Mouse (Mus musculus) embryonic stem cell, embryonic (primary cell): ENCODE measurements around the gene Bnip1.

Experiments used
- CTCF ChIA-PET, 4 experiments: fragments of 300-600 bp in 2 of 4; fragments of 350-600 bp in 2 of 4; sonication (Branson Sonifier 250); formaldehyde crosslinking; loops; one replicate each; lab custom pipeline; 2022; ENCODE audit warnings: inconsistent platforms in 2 of 4; lab: Charles Lee
- POLR2A ChIA-PET, 4 experiments: fragments of 300-600 bp in 2 of 4; fragments of 350-600 bp in 2 of 4; sonication (Branson Sonifier 250); formaldehyde crosslinking; loops; one replicate each; lab custom pipeline; 2022; ENCODE audit warnings: antibody characterized with exemption in 4 of 4, inconsistent platforms in 1 of 4; lab: Charles Lee

Bnip1 gene

DNA sequence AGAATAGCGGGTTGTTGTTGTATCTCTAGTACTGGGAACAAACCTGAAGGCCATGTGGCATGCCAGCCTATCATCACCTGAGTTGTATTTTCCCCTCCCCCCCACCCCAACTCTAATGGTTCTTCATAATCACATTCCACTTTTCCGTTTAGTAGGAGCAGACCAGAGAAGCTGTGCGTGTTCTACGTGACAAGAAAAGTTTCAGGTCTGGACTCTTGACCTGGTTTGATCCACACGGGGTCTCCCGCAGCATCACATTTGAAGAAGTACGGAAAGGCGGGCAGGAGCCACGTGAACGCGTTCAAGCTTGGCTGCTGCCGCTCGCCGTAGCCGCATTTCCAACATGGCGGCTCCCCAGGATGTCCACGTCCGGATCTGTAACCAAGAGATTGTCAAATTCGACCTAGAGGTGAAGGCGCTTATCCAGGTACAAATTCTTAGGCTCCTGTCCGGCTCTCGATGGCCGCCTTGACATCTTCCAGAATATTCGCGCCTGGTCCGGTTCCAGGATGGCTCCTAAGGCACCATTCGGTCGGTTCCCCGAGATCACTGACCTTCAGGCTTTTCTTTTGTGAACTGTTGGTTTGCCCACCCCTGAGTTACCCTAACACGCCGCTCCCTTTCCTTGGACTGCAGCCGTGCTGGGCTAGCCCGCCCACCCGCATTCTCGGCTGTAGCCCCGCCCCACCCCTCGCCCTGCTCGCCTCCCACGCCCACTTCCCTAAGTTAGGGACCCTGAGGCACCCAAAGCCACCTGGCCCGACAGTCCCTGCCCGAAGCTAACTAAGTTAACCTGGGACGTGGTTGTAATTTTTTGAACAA lies at the start of gene Bnip1:
Gene Bnip1 (plus strand): TSS at position 317 of the 822 bp plus-strand sequence.
- ChIA-PET POLR2A (interaction anchor here (0.6 to 3.1 kb wide), 35 partner anchors 8 to 1180 kb away, joined by 3 to 12 read pairs (median 3); partner anchors contain the start of gene Crebrf (in 2 of the 4)), CTCF (interaction anchor here in 3 of 4 experiments (0.6 to 2.9 kb wide), 8 partner anchors 13 to 329 kb away, joined by 3 to 10 read pairs (median 4); no protein-coding TSS in a partner anchor)

DNA sequence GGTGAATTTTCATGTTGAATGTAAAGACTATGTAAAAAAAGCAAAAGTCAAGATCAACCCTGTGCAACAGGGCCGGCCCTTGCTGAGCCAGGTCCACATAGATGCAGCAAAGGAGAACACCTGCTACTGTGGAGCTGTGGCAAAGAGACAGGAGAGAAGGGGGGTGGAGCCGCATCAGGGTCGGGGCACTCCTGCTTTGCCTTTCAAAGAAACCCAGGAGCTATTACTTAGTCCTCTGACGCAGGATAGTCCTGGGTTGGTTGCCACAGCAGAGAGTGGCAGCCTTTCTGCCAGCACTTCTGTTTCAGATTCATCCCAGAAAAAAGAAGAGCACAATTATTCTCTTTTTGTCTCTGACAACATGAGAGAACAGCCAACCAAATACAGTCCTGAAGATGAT lies 38.3 kb upstream of the Bnip1 start:
- CTCF ChIA-PET, result interaction anchor here in 1 of 4 experiments (1.3 kb wide), 1 partner anchor 80 kb away, joined by 3 read pairs; the partner anchor contains the start of gene Atp6v0e
- POLR2A ChIA-PET, result interaction anchor here in 2 of 4 experiments (0.7 to 1.5 kb wide), 4 partner anchors 10 to 36 kb away, joined by 3 to 5 read pairs (median 3); no protein-coding TSS in a partner anchor

DNA sequence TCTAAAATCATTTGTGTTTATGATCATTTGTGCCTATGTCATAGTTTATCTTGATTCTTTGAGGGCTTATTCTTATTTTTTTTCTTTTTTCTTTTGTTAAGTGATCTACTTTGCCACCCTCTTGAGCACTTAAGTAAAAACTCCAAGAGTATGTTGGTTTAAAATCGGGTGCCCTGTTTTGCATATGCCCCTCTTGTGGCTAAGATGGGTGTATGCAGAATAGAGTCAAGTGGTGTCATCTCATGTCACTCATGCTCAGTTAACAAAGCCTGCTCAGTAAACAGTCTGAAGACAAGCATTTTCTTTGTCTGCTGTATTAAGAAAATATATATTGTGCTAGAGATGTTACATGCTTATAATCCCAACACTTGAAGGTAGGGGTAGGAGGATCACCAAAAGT lies 37.6 kb upstream of the Bnip1 start:
- ChIA-PET CTCF (no interaction called here), POLR2A (interaction anchor here in 1 of 4 experiments (0.9 kb wide), 2 partner anchors 11 to 17 kb away, joined by 3 read pairs; no protein-coding TSS in a partner anchor)

DNA sequence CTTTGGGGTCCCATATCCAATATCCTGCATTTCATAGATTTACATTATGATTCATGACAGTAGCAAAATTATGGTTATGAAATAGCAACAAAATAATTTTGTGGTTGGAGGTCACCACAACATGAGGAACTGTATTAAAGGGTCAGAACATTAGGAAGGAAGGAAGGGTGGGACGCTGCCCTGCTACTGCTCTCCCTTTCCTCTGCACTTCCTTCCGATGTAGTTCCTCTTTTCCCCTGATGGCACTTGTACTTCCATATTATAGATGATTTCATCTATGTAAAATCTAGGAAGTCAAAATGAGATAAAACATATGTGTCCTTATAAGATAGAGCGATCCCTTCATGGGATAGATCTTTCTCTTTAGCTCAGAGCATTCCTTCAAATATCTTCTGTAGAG lies 30.9 kb upstream of the Bnip1 start:
- ChIA-PET POLR2A (no interaction called here), CTCF (no interaction called here)

DNA sequence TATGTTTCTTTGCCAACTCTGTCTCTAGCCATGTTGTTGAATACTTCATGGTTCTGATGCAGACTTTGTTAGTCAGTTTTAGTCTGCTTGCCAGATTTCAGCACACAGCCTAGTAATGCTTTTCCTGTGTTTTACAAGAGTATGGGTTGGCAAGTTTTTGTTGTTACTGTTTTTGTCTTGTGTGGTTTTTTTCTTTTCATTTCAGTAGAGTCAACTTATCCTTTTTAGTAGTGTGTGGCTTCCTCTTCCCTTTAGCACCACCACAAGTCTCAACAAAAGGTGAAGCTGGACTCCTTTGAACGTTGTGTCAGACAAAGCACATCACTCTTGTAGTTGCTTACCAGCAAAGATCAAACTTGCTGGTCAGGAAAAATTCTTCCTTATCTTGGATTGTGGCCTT lies 28.6 kb upstream of the Bnip1 start:
- POLR2A ChIA-PET, result no interaction called here

DNA sequence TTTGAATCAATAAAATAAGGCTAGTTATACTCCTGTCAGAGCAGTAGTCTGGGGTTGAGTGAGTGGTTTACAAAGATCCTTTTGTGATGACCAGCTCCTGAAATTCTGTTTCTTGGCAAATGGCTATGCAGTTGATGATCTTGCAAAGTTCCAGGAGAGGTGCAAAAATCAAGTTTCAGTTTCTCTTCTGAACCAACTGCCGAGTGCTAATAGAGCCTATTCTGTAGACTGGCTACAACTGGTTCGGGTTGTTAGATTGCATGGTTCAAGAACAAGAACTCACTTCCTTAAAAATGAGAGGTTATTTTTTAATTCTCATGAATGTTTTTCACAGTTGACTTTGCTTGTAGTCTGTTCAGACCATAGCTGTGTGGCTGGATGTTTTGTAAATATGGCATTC lies 27.4 kb upstream of the Bnip1 start:
- CTCF ChIA-PET, result no interaction called here
- POLR2A ChIA-PET, result interaction anchor here in 1 of 4 experiments (0.7 to 0.9 kb wide), 2 partner anchors 28 to 37 kb away, joined by 3 to 4 read pairs; no protein-coding TSS in a partner anchor

More for the DNA sequence above, 28.6 kb upstream of the Bnip1 start:
- CTCF ChIA-PET, result no interaction called here

DNA sequence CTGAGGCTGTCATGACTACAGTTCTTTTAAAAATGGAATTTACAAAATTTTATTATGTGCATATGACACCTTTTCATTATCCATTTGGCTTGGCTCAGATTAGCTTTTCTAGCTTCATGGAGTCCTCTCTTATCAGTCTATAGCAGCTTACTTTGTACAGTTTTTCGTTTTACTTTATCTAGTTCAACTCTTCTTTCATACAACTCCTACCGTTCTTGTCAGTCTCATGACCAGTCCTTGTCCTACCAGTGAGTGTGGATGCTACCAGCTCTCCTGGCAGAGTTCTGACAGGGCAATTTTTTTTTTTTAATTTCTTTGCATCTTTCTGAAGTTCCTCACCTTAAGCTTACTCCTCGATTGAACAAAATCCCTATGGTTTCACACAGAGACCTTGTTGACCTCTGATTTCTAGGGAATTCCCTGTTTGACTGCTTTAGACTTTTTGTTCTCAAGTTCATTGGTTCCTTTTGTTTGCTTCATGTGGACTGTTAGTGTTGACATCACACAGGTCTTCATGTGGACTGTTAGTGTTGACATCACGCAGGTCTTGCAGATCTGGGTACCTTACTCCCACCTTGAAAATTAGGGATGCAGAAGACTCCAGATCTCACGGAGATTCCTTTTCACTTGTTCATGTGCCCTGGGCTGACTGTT lies 13.6 kb upstream of the Bnip1 start:
- CTCF ChIA-PET, result interaction anchor here in 1 of 4 experiments (1.3 kb wide), 1 partner anchor 86 kb away, joined by 3 read pairs; no protein-coding TSS in a partner anchor
- POLR2A ChIA-PET, result interaction anchor here in 1 of 4 experiments (1.0 to 1.3 kb wide), 2 partner anchors 9 to 19 kb away, joined by 3 to 4 read pairs; no protein-coding TSS in a partner anchor

DNA sequence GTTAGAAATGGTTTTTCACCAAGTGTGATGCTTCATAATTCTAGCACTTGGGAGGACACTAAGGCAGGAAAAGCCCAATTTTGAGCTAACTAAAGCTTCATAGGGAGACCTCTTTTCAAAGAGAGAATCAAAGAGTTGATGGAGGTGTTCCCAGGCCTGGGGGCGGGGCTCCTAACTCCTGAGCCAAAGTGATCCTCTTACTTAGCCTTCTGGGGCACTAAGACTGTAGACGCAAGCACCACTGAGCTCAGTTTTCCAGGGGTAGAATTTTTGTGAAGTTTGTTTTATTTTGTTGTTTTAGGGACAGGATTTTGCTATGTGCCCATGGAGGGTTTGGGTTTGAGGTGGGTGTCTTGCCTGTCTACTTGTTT lies 13.1 kb upstream of the Bnip1 start:
- POLR2A ChIA-PET, result interaction anchor here in 1 of 4 experiments (0.8 to 1.3 kb wide), 3 partner anchors 9 to 19 kb away, joined by 3 to 4 read pairs (median 3); no protein-coding TSS in a partner anchor

DNA sequence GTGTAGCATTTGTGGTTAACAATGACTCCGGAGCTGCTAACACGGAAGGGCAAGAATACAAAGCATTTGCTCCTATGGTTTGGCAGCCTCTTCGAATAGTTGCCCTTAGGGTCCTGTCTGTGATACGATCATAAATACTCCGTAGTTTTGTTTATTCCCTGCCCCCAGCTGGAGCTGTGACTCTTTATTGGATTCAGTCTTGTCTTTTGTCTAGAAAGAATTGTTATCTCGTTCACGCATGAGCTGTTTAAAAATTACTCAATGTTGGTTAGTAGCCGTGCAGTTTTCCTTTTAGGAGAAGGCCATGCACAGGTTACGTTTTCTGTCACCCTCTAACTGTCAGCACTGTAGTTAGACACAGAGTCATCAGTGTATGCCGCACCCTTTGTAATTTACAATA lies 4.7 kb upstream of the Bnip1 start:
- ChIA-PET CTCF (interaction anchor here in 1 of 4 experiments (0.7 kb wide), 1 partner anchor 19 kb away, joined by 3 read pairs; no protein-coding TSS in a partner anchor), POLR2A (interaction anchor here in 1 of 4 experiments (1.5 kb wide), 2 partner anchors 9 to 17 kb away, joined by 4 read pairs; no protein-coding TSS in a partner anchor)

More for the DNA sequence above, 13.1 kb upstream of the Bnip1 start:
- CTCF ChIA-PET, result interaction anchor here in 1 of 4 experiments (1.3 kb wide), 1 partner anchor 86 kb away, joined by 3 read pairs; no protein-coding TSS in a partner anchor

DNA sequence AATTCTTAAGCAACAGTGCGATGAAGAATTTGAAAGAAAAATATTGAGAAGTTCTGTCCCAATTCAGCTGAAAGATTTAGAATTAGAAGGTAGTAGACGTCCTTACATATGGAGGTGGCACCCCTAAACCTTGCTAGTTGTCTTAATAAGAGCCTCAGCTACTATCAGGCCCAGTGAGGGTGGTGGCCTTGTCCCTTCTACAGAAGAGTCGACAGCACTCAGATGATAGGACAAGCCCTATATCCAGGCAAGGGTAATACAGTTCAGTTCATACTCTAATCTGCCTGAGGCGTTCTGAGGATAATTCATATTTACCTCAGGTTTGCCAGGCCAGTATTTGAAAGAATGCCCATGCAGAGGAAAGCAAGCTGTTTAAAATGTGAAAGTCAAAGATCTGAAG lies 2.9 kb upstream of the Bnip1 start:
- ChIA-PET POLR2A (interaction anchor here in 1 of 4 experiments (0.6 to 1.3 kb wide), 4 partner anchors 9 to 240 kb away, joined by 3 to 5 read pairs (median 4); partner anchors contain the start of gene Atp6v0e), CTCF (interaction anchor here in 2 of 4 experiments (0.6 kb wide), 2 partner anchors 115 to 464 kb away, joined by 3 to 4 read pairs; no protein-coding TSS in a partner anchor)

DNA sequence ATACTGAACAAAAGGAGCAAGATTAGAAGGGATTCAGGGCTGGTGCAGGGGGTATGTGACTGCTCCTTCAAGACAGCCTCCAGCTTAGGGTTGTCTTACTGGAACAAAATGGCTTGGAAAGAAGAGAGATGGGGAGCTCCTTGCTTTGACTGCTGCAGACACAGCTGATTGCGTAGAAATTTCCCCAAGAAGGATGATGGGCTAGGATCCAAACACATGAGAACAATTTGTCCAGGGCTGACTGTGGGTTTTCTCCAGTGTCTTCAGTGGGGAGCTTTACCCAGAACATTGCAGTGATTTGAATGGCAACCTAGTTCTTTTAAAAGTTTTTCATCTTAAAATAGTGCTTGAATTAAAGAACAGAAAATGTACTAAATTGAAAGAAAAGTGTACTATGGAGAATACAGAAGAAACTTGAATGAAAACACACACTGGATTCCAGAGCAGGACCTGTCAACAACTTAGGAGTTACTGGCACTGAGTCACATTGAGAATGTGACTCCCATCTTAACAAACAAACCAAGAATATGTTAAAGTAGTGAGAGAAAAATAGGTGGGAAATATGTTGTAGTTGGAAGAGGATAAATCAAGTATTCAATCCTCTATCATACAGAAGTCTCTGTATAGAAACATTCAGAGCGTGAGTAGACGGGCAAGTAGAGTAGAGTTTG lies 2.3 kb upstream of the Bnip1 start:
- CTCF ChIA-PET, result interaction anchor here in 1 of 4 experiments (0.6 kb wide), 1 partner anchor 116 kb away, joined by 4 read pairs; no protein-coding TSS in a partner anchor

DNA sequence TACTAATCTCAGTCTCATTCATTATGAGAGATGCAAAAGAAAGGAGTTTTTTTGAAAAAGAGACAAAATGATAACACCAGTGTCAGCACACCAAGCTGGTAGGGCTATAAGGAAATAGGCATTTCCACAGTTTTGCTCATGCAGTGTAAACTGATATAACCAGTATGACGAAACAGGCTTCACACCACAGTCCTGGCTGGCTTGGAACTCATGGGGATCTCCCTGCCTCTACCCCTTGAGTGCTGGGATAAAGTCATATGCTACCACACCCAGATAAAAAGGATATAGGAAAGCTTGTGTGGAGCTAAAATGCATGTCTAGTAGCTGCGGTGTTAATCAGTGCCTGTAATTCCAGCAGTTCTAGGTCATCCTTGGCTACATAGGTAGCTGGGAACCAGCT lies 1.4 kb upstream of the Bnip1 start:
- ChIA-PET POLR2A (interaction anchor here in 2 of 4 experiments (0.7 to 3.1 kb wide), 5 partner anchors 11 to 73 kb away, joined by 3 to 12 read pairs (median 3); no protein-coding TSS in a partner anchor), CTCF (interaction anchor here in 2 of 4 experiments (0.8 to 2.9 kb wide), 3 partner anchors 9 to 15 kb away, joined by 3 to 10 read pairs (median 3); no protein-coding TSS in a partner anchor)

More for the DNA sequence above, 2.3 kb upstream of the Bnip1 start:
- POLR2A ChIA-PET, result interaction anchor here in 2 of 4 experiments (1.0 to 1.5 kb wide), 3 partner anchors 20 to 115 kb away, joined by 3 to 4 read pairs (median 3); partner anchors contain the start of gene Atp6v0e (in 1 of the 2)

DNA sequence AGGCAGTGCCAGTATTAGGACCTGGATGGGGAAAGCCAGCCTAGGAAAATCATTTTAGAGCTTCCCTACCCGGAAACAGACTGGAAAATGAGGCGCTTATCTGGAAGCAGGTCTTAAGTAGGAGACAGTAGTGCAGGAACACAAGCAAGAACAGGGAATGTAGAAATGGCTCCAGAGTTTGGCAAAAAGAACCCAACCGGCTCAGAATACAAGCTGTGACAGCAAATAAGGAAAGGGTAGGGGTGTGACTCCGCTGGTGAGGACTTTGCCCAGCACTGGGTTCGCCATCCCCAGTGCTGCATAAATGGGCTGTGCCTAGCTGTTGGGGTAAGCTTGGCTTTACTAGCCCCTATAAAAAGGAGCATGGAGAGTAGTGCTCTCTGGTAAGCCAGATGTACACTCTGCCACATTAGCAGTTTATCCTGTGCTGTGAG lies 761 bp downstream of the Bnip1 start:
- CTCF ChIA-PET, result interaction anchor here in 3 of 4 experiments (0.6 to 2.9 kb wide), 8 partner anchors 13 to 330 kb away, joined by 3 to 10 read pairs (median 4); no protein-coding TSS in a partner anchor
- POLR2A ChIA-PET, result interaction anchor here (0.6 to 3.1 kb wide), 36 partner anchors 9 to 1180 kb away, joined by 3 to 12 read pairs (median 3); partner anchors contain the start of gene Crebrf (in 2 of the 4)

DNA sequence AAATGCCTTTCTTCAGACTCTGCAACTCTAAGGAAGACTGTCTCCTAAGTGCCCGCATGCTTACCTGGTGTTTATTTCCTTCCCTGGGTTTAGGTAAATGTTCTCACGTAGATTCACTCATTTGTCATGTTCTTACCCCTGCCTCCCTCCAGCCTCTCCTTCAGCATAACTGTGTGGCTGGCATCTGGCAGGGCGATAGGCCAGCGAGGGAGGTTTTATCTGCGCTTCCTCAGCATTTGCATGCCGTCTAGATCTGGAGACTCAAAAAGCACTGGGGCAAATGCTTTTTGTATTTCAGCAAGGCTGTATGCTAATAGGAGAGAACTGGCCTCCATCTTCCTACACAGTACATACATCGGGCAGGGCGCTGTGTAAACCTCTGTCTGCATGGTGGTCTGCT lies 3.7 kb downstream of the Bnip1 start:
- CTCF ChIA-PET, result interaction anchor here in 1 of 4 experiments (0.7 kb wide), 1 partner anchor 1072 kb away, joined by 3 read pairs; the partner anchor contains the start of gene Uhrf1bp1
- POLR2A ChIA-PET, result interaction anchor here in 1 of 4 experiments (1.3 kb wide), 1 partner anchor 100 kb away, joined by 3 read pairs; no protein-coding TSS in a partner anchor

DNA sequence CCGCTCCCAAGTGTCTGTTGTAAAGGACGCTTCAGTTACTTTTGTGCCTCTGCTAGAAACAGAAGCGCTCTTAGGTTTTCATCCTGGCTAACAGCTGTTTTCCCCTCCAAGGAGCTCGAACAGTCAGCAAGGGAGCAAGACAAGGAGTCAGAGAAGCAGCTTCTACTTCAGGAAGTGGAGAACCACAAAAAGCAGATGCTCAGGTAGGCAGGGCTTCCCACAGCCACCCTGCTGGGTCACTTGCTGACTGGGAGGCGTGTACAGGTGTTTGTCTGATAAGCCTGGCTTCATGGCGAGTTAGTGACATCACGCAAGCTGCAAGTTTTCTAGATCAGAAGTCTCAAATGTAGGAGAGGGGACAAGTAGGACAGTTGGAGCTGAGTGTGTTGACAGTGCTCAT lies 5.7 kb downstream of the Bnip1 start:
- ChIA-PET CTCF (interaction anchor here in 2 of 4 experiments (1.0 to 1.8 kb wide), 3 partner anchors 8 to 100 kb away, joined by 3 to 5 read pairs (median 4); no protein-coding TSS in a partner anchor), POLR2A (interaction anchor here in 2 of 4 experiments (0.7 to 1.3 kb wide), 5 partner anchors 9 to 355 kb away, joined by 3 to 8 read pairs (median 3); no protein-coding TSS in a partner anchor)

DNA sequence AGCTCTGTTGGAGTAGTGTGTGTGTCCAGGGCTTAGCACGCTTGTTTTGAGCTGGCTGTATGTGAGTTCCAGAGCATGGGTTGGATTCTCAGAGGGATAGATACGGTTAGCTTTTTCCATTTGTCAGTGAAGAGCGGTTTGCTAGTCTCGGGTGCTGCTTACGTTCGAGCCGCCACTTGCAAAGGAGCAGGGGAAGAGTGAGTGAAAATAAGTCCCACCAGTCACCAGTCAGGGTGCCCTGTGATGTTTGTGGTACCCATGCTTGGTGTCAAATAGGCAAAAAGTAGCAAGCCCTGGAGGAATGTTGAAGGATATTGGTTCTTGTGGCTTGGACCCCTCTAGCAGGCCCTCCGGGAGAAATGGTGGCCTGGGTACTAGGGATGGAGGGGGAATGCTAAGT lies 8.1 kb downstream of the Bnip1 start:
- ChIA-PET POLR2A (interaction anchor here in 1 of 4 experiments (1.1 kb wide), 1 partner anchor 16 kb away, joined by 3 read pairs; no protein-coding TSS in a partner anchor), CTCF (interaction anchor here in 1 of 4 experiments (1.0 kb wide), 1 partner anchor 9 kb away, joined by 3 read pairs; no protein-coding TSS in a partner anchor)
